In genomic region chr12:119450116-119450515, GRCm38 (mm10) we compare ENCODE assay signal across 16 mouse cellular contexts.
DNase-seq lines count a peak whose midpoint lies in the region; ATAC-seq and TF ChIP-seq lines count a peak whose summit lies in the region.
"Had no signal": no experiment of that assay in that cellular context is flagged by ENCODE, and none has a peak within 500 bp of the region (broad histone marks: within the 10 kb centered on the region; RNA-seq: fewer than 3 reads in every experiment).

No protein-coding gene starts in this region.

- H3K9me3 ChIP-seq in forebrain, postnatal 0 days (ENCODE audit: low read length) = no peaks in the 10 kb centered on the region
- no peaks in the 10 kb centered on the region for H3K9me3 ChIP-seq in forebrain, embryonic 13.5 days (replicated peaks)
- H3K9me3 ChIP-seq: heart, embryonic 13.5 days; hindbrain, embryonic 15.5 days had no signal

- no peak overlapping the region for H3K27ac ChIP-seq in forebrain, postnatal 0 days (ENCODE audit: low read depth, low read length)
- no peak overlapping the region for H3K27ac ChIP-seq in forebrain, embryonic 13.5 days
- H3K27ac ChIP-seq: heart, embryonic 13.5 days; hindbrain, embryonic 15.5 days had no signal

- no peaks in the 10 kb centered on the region for H3K27me3 ChIP-seq in forebrain, postnatal 0 days (ENCODE audit: insufficient read depth, low read length)
- H3K27me3 ChIP-seq in forebrain, embryonic 13.5 days = no peaks in the 10 kb centered on the region
- H3K27me3 ChIP-seq: heart, embryonic 13.5 days; hindbrain, embryonic 15.5 days had no signal

- TF ChIP-seq CTCF in forebrain, postnatal 0 days (IDR thresholded peaks at IDR 0.05; ENCODE audit: low read depth) = no peak

- no peak overlapping the region for H3K9ac ChIP-seq in forebrain, postnatal 0 days
- no peak overlapping the region for H3K9ac ChIP-seq in forebrain, embryonic 13.5 days
- H3K9ac ChIP-seq: heart, embryonic 13.5 days; hindbrain, embryonic 15.5 days had no signal

- no peak overlapping the region for H3K4me3 ChIP-seq in forebrain, postnatal 0 days (ENCODE audit: low read depth, low read length)
- no peak overlapping the region for H3K4me3 ChIP-seq in forebrain, embryonic 13.5 days
- H3K4me3 ChIP-seq: heart, embryonic 13.5 days; hindbrain, embryonic 15.5 days had no signal

- H3K36me3 ChIP-seq in forebrain, postnatal 0 days (ENCODE audit: insufficient read depth) = no peaks in the 10 kb centered on the region
- no peaks in the 10 kb centered on the region for H3K36me3 ChIP-seq in forebrain, embryonic 13.5 days (ENCODE audit: poor library complexity, severe bottlenecking)
- H3K36me3 ChIP-seq: heart, embryonic 13.5 days; hindbrain, embryonic 15.5 days had no signal

- DNase-seq in forebrain, postnatal 0 days = peak; percentile 43
- DNase-seq in layer of hippocampus, adult 9-11 months = peak; percentile 13
- no peak for DNase-seq in layer of hippocampus, adult 11-12 months (ENCODE audit: low spot score)
- peak; percentile 9 to 11 for DNase-seq in right cerebral cortex, postnatal 36 days (ENCODE audit: low spot score in 2 of 2)
- no peak for DNase-seq in right cerebral cortex, postnatal 25 days
- DNase-seq in yolk sac, embryonic 10.5 days (ENCODE audit: low spot score) = no peak
- DNase-seq: adrenal gland, postnatal 10 days; cerebellum, adult 2 months; cerebellum, postnatal 10 days; gastrocnemius, postnatal 36 days; heart, adult 11 months; heart, postnatal 36 days had no signal

- peak; percentile 43 for ATAC-seq in forebrain, postnatal 0 days
- ATAC-seq in forebrain, embryonic 13.5 days = no peak
- ATAC-seq: forebrain, embryonic 16.5 days had no signal

- no peak overlapping the region for H3K4me2 ChIP-seq in forebrain, postnatal 0 days (ENCODE audit: low read depth)
- H3K4me2 ChIP-seq in forebrain, embryonic 13.5 days = no peak overlapping the region
- H3K4me2 ChIP-seq: heart, embryonic 13.5 days; hindbrain, embryonic 15.5 days had no signal

- no peaks in the 10 kb centered on the region for H3K4me1 ChIP-seq in forebrain, postnatal 0 days (ENCODE audit: insufficient read depth)
- no peaks in the 10 kb centered on the region for H3K4me1 ChIP-seq in forebrain, embryonic 13.5 days
- H3K4me1 ChIP-seq: heart, embryonic 13.5 days; hindbrain, embryonic 15.5 days had no signal

- WGBS in forebrain, postnatal 0 days = 73% methylated on average over 2 of the region's 2 CpGs
- WGBS in forebrain, embryonic 13.5 days = 93% methylated on average over 2 of the region's 2 CpGs

Comparison
In these comparisons a context has a peak if more than half of its experiments do, and no peak if none do; other contexts are left out.
1. DNase-seq: peak in forebrain, postnatal 0 days (single experiment), layer of hippocampus, adult 9-11 months (single experiment) and right cerebral cortex, postnatal 36 days (2 of 2); none in layer of hippocampus, adult 11-12 months (single experiment), right cerebral cortex, postnatal 25 days (single experiment) and yolk sac, embryonic 10.5 days (single experiment).